Mouse (Mus musculus) bone marrow, adult 2 months (tissue): ENCODE measurements around the gene Rps18.

Source experiments
- CTCF ChIP-seq: fragments of 200-500 bp; IDR thresholded peaks from 2 replicates; pipeline ENCODE4 v1.5.1; 2011; ENCODE audit warnings: low read length, control low read depth; ENCODE audit not compliant: control insufficient read depth, insufficient read depth
- POLR2A ChIP-seq: fragments of 200-500 bp; IDR thresholded peaks from 2 replicates; pipeline ENCODE4 v1.6.1; 2011; ENCODE audit warnings: low read depth, mild to moderate bottlenecking, control low read depth, low read length, borderline replicate concordance; ENCODE audit not compliant: control insufficient read depth

GRCm38 (mm10) chr17:33977861-33978557 lies 22.2 kb upstream of the Rps18 start:
- TF ChIP-seq CTCF (no peak), POLR2A (0 out of 2 replicates have a peak, but pooled peaks have one; percentile 11)
